In genomic region chr4:156076911-156077382, GRCm38 (mm10) we compare ENCODE assay signal across 9 mouse cellular contexts. TPM values are rescaled to one million over a fixed set of nuclear protein-coding genes. Genes with fewer than 3 reads are reported as not detected.
DNase-seq lines count a peak whose midpoint lies in the region; ATAC-seq lines count a peak whose summit lies in the region.
"Had no signal": no experiment of that assay in that cellular context is flagged by ENCODE, and none has a peak within 500 bp of the region (broad histone marks: within the 10 kb centered on the region; RNA-seq: fewer than 3 reads in every experiment).

No protein-coding gene starts in this region.

- 10% methylated on average over 8 of the region's 8 CpGs for WGBS in heart, embryonic 13.5 days
- WGBS in intestine, embryonic 15.5 days: 6% methylated on average over 8 of the region's 8 CpGs

- peaks cover 23% of the 10 kb centered on the region for H3K4me1 ChIP-seq in heart, embryonic 13.5 days
- H3K4me1 ChIP-seq in brown adipose tissue, adult 24 weeks (ENCODE audit: control insufficient read depth, insufficient read depth, insufficient read length, low read length): no peaks in the 10 kb centered on the region; the same call in 1 of the 2 replicates
- H3K4me1 ChIP-seq in intestine, embryonic 15.5 days (replicated peaks): peaks cover 23% of the 10 kb centered on the region

- peak overlapping the region; percentile 96 for H3K4me2 ChIP-seq in heart, embryonic 13.5 days
- peak overlapping the region; percentile 83 for H3K4me2 ChIP-seq in intestine, embryonic 15.5 days (replicated peaks)

- 0 out of 2 replicates have a peak, but pooled peaks have one; percentile 10 for ATAC-seq in heart, embryonic 13.5 days (ENCODE audit: extremely low read depth, insufficient number of reproducible peaks, low FRiP score, low TSS enrichment)
- peak; percentile 47 for ATAC-seq in intestine, embryonic 15.5 days

- H3K9me3 ChIP-seq in heart, embryonic 13.5 days: no peaks in the 10 kb centered on the region
- H3K9me3 ChIP-seq in intestine, embryonic 15.5 days: no peaks in the 10 kb centered on the region

- H3K27me3 ChIP-seq in heart, embryonic 13.5 days (replicated peaks): peaks cover 9% of the 10 kb centered on the region
- H3K27me3 ChIP-seq in intestine, embryonic 15.5 days (replicated peaks): peaks cover 4% of the 10 kb centered on the region; the same call in 1 of the 2 replicates
- H3K27me3 ChIP-seq: CH12.LX had no signal

- H3K27ac ChIP-seq in heart, embryonic 13.5 days (replicated peaks): peak overlapping the region; percentile 13; the same call in 1 of the 2 replicates
- H3K27ac ChIP-seq in brown adipose tissue, adult 24 weeks (replicated peaks; ENCODE audit: low read depth, low read length): no peak overlapping the region
- H3K27ac ChIP-seq in intestine, embryonic 15.5 days: peak overlapping the region; percentile 57

- intact Hi-C loops in heart, postnatal 36 days (cut with DNase I): no loop called here

- no peak for DNase-seq in heart, postnatal 36 days
- DNase-seq in naive thymus-derived CD4-positive, alpha-beta T cell, adult 2 months (ENCODE audit: low read depth): peak; percentile 72
- DNase-seq in frontal cortex, postnatal 10 days (ENCODE audit: low spot score in 2 of 2): no peak
- no peak for DNase-seq in layer of hippocampus, adult 8-10 months (ENCODE audit: low spot score in 2 of 2)
- no peak for DNase-seq in heart, adult 18-20 months

- H3K9ac ChIP-seq in heart, embryonic 13.5 days: peak overlapping the region; percentile 76
- peak overlapping the region; percentile 59 for H3K9ac ChIP-seq in intestine, embryonic 15.5 days

- peak overlapping the region; percentile 59 for H3K4me3 ChIP-seq in heart, embryonic 13.5 days
- peak overlapping the region; percentile 52; the same call in 1 of the 2 replicates for H3K4me3 ChIP-seq in brown adipose tissue, adult 24 weeks (ENCODE audit: insufficient read depth, low read depth, low read length)
- peak overlapping the region; percentile 46 for H3K4me3 ChIP-seq in intestine, embryonic 15.5 days (replicated peaks)

- H3K36me3 ChIP-seq in heart, embryonic 13.5 days: no peaks in the 10 kb centered on the region
- no peaks in the 10 kb centered on the region for H3K36me3 ChIP-seq in intestine, embryonic 15.5 days

RNA-seq across cellular contexts. Expression of gene Ttll10, which starts 17.7 kb away (rescaled TPM):
- polyA plus RNA-seq in heart, embryonic 13.5 days (2015; fragmentation: Nextera tagmentation; extraction: Ambion mirVana): 0.60 and 0.66 TPM in 2 replicates
- not detected for total RNA-seq in heart, postnatal 36 days (2021)
- not detected in 2 replicates for polyA plus RNA-seq in brown adipose tissue, adult 24 weeks (2012; ENCODE audit: insufficient read depth, insufficient read length, missing spikeins)
- polyA plus RNA-seq in intestine, embryonic 15.5 days (2015; fragmentation: Nextera tagmentation; extraction: Ambion mirVana): 3.1 and 3.9 TPM in 2 replicates
- under 1 TPM in 3 of 4 experiments, not detected in 1; 0.27 to 0.80 (median 0.45) TPM for total RNA-seq in layer of hippocampus, adult 8-10 months (2022)
- total RNA-seq in heart, adult 18-20 months (2021): under 1 TPM in 1 of 2 experiments, not detected in 1; 0.33 TPM

RNA-seq across cellular contexts. Expression of gene 9430015G10Rik, which starts 32.8 kb away (rescaled TPM):
- polyA plus RNA-seq in heart, embryonic 13.5 days (2015; fragmentation: Nextera tagmentation; extraction: Ambion mirVana): 16.2 and 18.0 TPM in 2 replicates
- 1 to 10 TPM; 3.0 TPM for total RNA-seq in heart, postnatal 36 days (2021)
- polyA plus RNA-seq in brown adipose tissue, adult 24 weeks (2012; ENCODE audit: insufficient read depth, insufficient read length, missing spikeins): 0.48 and 3.6 TPM in 2 replicates
- polyA plus RNA-seq in intestine, embryonic 15.5 days (2015; fragmentation: Nextera tagmentation; extraction: Ambion mirVana): 22.2 and 22.8 TPM in 2 replicates
- 10 to 100 TPM; 28.2 to 49.7 (median 35.9) TPM for total RNA-seq in layer of hippocampus, adult 8-10 months (2022)
- 1 to 10 TPM; 2.0 to 3.0 TPM for total RNA-seq in heart, adult 18-20 months (2021)

RNA-seq across cellular contexts. Expression of gene Tnfrsf18, which starts 51.0 kb away (rescaled TPM):
- 1.9 and 2.0 TPM in 2 replicates for polyA plus RNA-seq in heart, embryonic 13.5 days (2015; fragmentation: Nextera tagmentation; extraction: Ambion mirVana)
- total RNA-seq in heart, postnatal 36 days (2021): not detected
- polyA plus RNA-seq in brown adipose tissue, adult 24 weeks (2012; ENCODE audit: insufficient read depth, insufficient read length, missing spikeins): not detected in 2 replicates
- 1.1 and 1.6 TPM in 2 replicates for polyA plus RNA-seq in intestine, embryonic 15.5 days (2015; fragmentation: Nextera tagmentation; extraction: Ambion mirVana)
- total RNA-seq in layer of hippocampus, adult 8-10 months (2022): not detected
- total RNA-seq in heart, adult 18-20 months (2021): under 1 TPM; 0.45 to 0.49 TPM

RNA-seq across cellular contexts. Expression of gene Rnf223, which starts 53.4 kb away (rescaled TPM):
- 0.16 and 0.22 TPM in 2 replicates for polyA plus RNA-seq in heart, embryonic 13.5 days (2015; fragmentation: Nextera tagmentation; extraction: Ambion mirVana)
- total RNA-seq in heart, postnatal 36 days (2021): under 1 TPM in 1 of 2 experiments, not detected in 1; 0.11 TPM
- polyA plus RNA-seq in brown adipose tissue, adult 24 weeks (2012; ENCODE audit: insufficient read depth, insufficient read length, missing spikeins): not detected in 2 replicates
- 0.06 and 0.18 TPM in 2 replicates for polyA plus RNA-seq in intestine, embryonic 15.5 days (2015; fragmentation: Nextera tagmentation; extraction: Ambion mirVana)
- 1 to 10 TPM in 2 of 4 experiments, under 1 TPM in 2; 0.49 to 2.0 (median 0.81) TPM for total RNA-seq in layer of hippocampus, adult 8-10 months (2022)
- under 1 TPM; 0.07 to 0.15 TPM for total RNA-seq in heart, adult 18-20 months (2021)

Comparison
In these comparisons a context has a peak if more than half of its experiments do, and no peak if none do; other contexts are left out.
1. RNA of gene 9430015G10Rik, which starts 32.8 kb away (total RNA-seq): 28.2 to 49.7 TPM in layer of hippocampus, adult 8-10 months; 3.0 TPM in heart, postnatal 36 days and 2.0 to 3.0 TPM in heart, adult 18-20 months; every median in the first group is over 4 times any median in the second.
2. Peak in every context shown above with its lines, with median percentiles within 50 percentile points of each other: H3K4me3 ChIP-seq.